Mouse (Mus musculus) layer of hippocampus, postnatal 36 days (tissue): ENCODE data around the gene Fbxw7. TPM values are rescaled to one million over a fixed set of nuclear protein-coding genes. Genes with fewer than 3 reads are reported as not detected.

Experiments used
- total RNA-seq, 2 experiments: library from RNA; stranded (reverse); gene quantifications; 2 replicates each; pipeline ENCODE4 v1.2.3; 2021

Fbxw7 gene
- total RNA-seq, 2 experiments from 2014 or later, result 144 to 153 TPM

Other genes starting within 250 kb of the Fbxw7 start
- gene Arfip1, start 232.6 kb upstream of the Fbxw7 start, total RNA-seq, result 10 to 100 TPM; 21.0 to 21.1 TPM
- not detected for gene Tigd4, start 221.7 kb upstream of the Fbxw7 start, total RNA-seq
- under 1 TPM; 0.25 to 0.35 TPM for gene Tmem154, start 149.1 kb upstream of the Fbxw7 start, total RNA-seq